Mouse (Mus musculus) neural tube, embryonic 15.5 days (tissue): ENCODE measurements at regions not wholly inside any gene's neighbourhood (a gene's known extent, or its start where the extent isn't known, plus 50 kb on each side); places are given as distances from the start of the nearest gene placed in this dataset.
A peak's percentile ranks its signal among the peaks of the same experiment; 100 is the strongest.

Experiments
- ATAC-seq: fragments of 200-750 bp; cut with Nextera tagmentation; 2 replicates; pipeline ENCODE4 v1.8.0; 2017; ENCODE audit warnings: mild to moderate bottlenecking, moderate TSS enrichment, moderate library complexity; ENCODE audit not compliant: low FRiP score
- H3K27ac ChIP-seq: fragments of 300-500 bp; sonication (generic); replicated peaks from 2 replicates; pipeline ENCODE4 v1.5.1; 2015; ENCODE audit warnings: mild to moderate bottlenecking, inconsistent platforms
- H3K27me3 ChIP-seq: fragments of 300-500 bp; sonication (generic); replicated peaks from 2 replicates; pipeline ENCODE4 v1.6.1; 2015; ENCODE audit warnings: inconsistent platforms
- H3K36me3 ChIP-seq: fragments of 300-500 bp; sonication (generic); 2 replicates; pipeline ENCODE4 v1.6.1; 2015; ENCODE audit warnings: inconsistent platforms
- H3K4me1 ChIP-seq: fragments of 300-500 bp; sonication (generic); 2 replicates; pipeline ENCODE4 v1.6.1; 2015; ENCODE audit warnings: inconsistent platforms
- H3K4me2 ChIP-seq: fragments of 300-500 bp; sonication (generic); 2 replicates; pipeline ENCODE4 v1.6.1; 2015; ENCODE audit warnings: inconsistent platforms, mild to moderate bottlenecking, moderate library complexity
- H3K4me3 ChIP-seq: fragments of 300-500 bp; sonication (generic); replicated peaks from 2 replicates; pipeline ENCODE4 v1.5.1; 2015; ENCODE audit warnings: mild to moderate bottlenecking, inconsistent platforms
- H3K9ac ChIP-seq: fragments of 300-500 bp; sonication (generic); replicated peaks from 2 replicates; pipeline ENCODE4 v1.6.1; 2015; ENCODE audit warnings: mild to moderate bottlenecking, inconsistent platforms
- H3K9me3 ChIP-seq: fragments of 300-500 bp; sonication (generic); replicated peaks from 2 replicates; pipeline ENCODE4 v1.6.1; 2016; ENCODE audit warnings: inconsistent platforms
- WGBS: fragments of 180-500 bp; shearing (Covaris S2); methylation state at CpG from one replicate; pipeline ENCODE4 v1.1.7; 2015; ENCODE audit warnings: mixed read lengths; 5-methylcytosine and 5-hydroxymethylcytosine counted together

- no peak for ATAC-seq
Observed at GRCm38 (mm10) chr16:75487915-75488314, 97.9 kb downstream of the Lipi start.

GRCm38 (mm10) chr16:75483878-75484277, 102.0 kb downstream of the Lipi start:
- 81% methylated on average over 5 of the region's 5 CpGs for whole genome bisulfite sequencing
- ATAC-seq, result no peak

More at GRCm38 (mm10) chr16:75487915-75488314, 97.9 kb downstream of the Lipi start:
- Histone ChIP-seq H3K9me3 (no peaks in the 10 kb centered on the region), H3K27ac (no peak overlapping the region), H3K4me2 (no peak overlapping the region), H3K9ac (no peak overlapping the region), H3K4me3 (no peak overlapping the region), H3K4me1 (no peaks in the 10 kb centered on the region), H3K36me3 (no peaks in the 10 kb centered on the region), H3K27me3 (no peaks in the 10 kb centered on the region)
- WGBS, result 86% methylated on average over 4 of the region's 4 CpGs

GRCm38 (mm10) chr16:75465420-75465975, 120.4 kb downstream of the Lipi start:
- Histone ChIP-seq H3K9ac (no peak overlapping the region), H3K9me3 (no peaks in the 10 kb centered on the region), H3K4me1 (no peaks in the 10 kb centered on the region), H3K27ac (no peak overlapping the region), H3K4me3 (no peak overlapping the region), H3K4me2 (no peak overlapping the region), H3K27me3 (no peaks in the 10 kb centered on the region), H3K36me3 (no peaks in the 10 kb centered on the region)
- WGBS, result 88% methylated on average over 6 of the region's 6 CpGs
- no peak for ATAC-seq

More at GRCm38 (mm10) chr16:75483878-75484277, 102.0 kb downstream of the Lipi start:
- no peak overlapping the region for H3K27ac ChIP-seq
- no peak overlapping the region for H3K4me2 ChIP-seq
- H3K4me3 ChIP-seq, result no peak overlapping the region
- no peaks in the 10 kb centered on the region for H3K27me3 ChIP-seq
- H3K4me1 ChIP-seq, result no peaks in the 10 kb centered on the region
- no peaks in the 10 kb centered on the region for H3K36me3 ChIP-seq
- no peak overlapping the region for H3K9ac ChIP-seq
- no peaks in the 10 kb centered on the region for H3K9me3 ChIP-seq

GRCm38 (mm10) chr16:75462136-75462535, 123.7 kb downstream of the Lipi start:
- ATAC-seq, result no peak
- Histone ChIP-seq H3K4me2 (no peak overlapping the region), H3K27ac (no peak overlapping the region), H3K9ac (no peak overlapping the region), H3K27me3 (no peaks in the 10 kb centered on the region), H3K4me3 (no peak overlapping the region), H3K4me1 (no peaks in the 10 kb centered on the region), H3K36me3 (no peaks in the 10 kb centered on the region), H3K9me3 (no peaks in the 10 kb centered on the region)
- 66% methylated on average over 3 of the region's 3 CpGs for WGBS

GRCm38 (mm10) chr16:75446901-75447514, 138.9 kb downstream of the Lipi start:
- Histone ChIP-seq H3K4me2 (peak overlapping the region; percentile 78), H3K27me3 (no peaks in the 10 kb centered on the region), H3K4me1 (peaks cover 11% of the 10 kb centered on the region), H3K27ac (no peak overlapping the region), H3K4me3 (peak overlapping the region; percentile 42), H3K9me3 (no peaks in the 10 kb centered on the region), H3K9ac (peak overlapping the region; percentile 50), H3K36me3 (no peaks in the 10 kb centered on the region)
- peak; percentile 68 for ATAC-seq
- 3% methylated on average over 14 of the region's 14 CpGs for WGBS

GRCm38 (mm10) chr16:75439296-75439695, 146.6 kb downstream of the Lipi start:
- H3K27me3 ChIP-seq, result no peaks in the 10 kb centered on the region
- no peaks in the 10 kb centered on the region for H3K9me3 ChIP-seq
- no peaks in the 10 kb centered on the region for H3K4me1 ChIP-seq
- no peak for ATAC-seq
- no peak overlapping the region for H3K4me2 ChIP-seq
- H3K9ac ChIP-seq, result no peak overlapping the region
- 98% methylated on average over 3 of the region's 3 CpGs for WGBS
- H3K4me3 ChIP-seq, result no peak overlapping the region
- H3K27ac ChIP-seq, result no peak overlapping the region
- no peaks in the 10 kb centered on the region for H3K36me3 ChIP-seq

GRCm38 (mm10) chr16:75433227-75433626, 152.6 kb downstream of the Lipi start:
- no peak overlapping the region for H3K9ac ChIP-seq
- H3K4me2 ChIP-seq, result no peak overlapping the region
- no peak overlapping the region for H3K4me3 ChIP-seq
- WGBS, result 24% methylated on average over 6 of the region's 6 CpGs
- 0 out of 2 replicates have a peak, but pooled peaks cover 2% of the 10 kb centered on the region for H3K4me1 ChIP-seq
- H3K9me3 ChIP-seq, result no peaks in the 10 kb centered on the region
- no peaks in the 10 kb centered on the region for H3K27me3 ChIP-seq
- no peak overlapping the region for H3K27ac ChIP-seq
- ATAC-seq, result peak; percentile 50
- H3K36me3 ChIP-seq, result no peaks in the 10 kb centered on the region

GRCm38 (mm10) chr16:75384526-75385222, 201.2 kb downstream of the Lipi start:
- Histone ChIP-seq H3K36me3 (no peaks in the 10 kb centered on the region), H3K4me1 (no peaks in the 10 kb centered on the region), H3K27ac (no peak overlapping the region), H3K27me3 (no peaks in the 10 kb centered on the region), H3K4me3 (no peak overlapping the region), H3K4me2 (no peak overlapping the region), H3K9ac (no peak overlapping the region), H3K9me3 (no peaks in the 10 kb centered on the region)
- ATAC-seq, result no peak
- WGBS, result 86% methylated on average over 6 of the region's 6 CpGs

GRCm38 (mm10) chr16:75381191-75381590, 204.7 kb downstream of the Lipi start:
- Histone ChIP-seq H3K4me2 (no peak overlapping the region), H3K9ac (no peak overlapping the region), H3K4me3 (no peak overlapping the region), H3K27me3 (no peaks in the 10 kb centered on the region), H3K4me1 (no peaks in the 10 kb centered on the region), H3K36me3 (no peaks in the 10 kb centered on the region), H3K27ac (no peak overlapping the region), H3K9me3 (no peaks in the 10 kb centered on the region)
- 58% methylated on average over 1 of the region's 1 CpGs for WGBS
- ATAC-seq, result no peak

- no peak overlapping the region for H3K9ac ChIP-seq
- 0 out of 2 replicates have a peak, but pooled peaks cover 4% of the 10 kb centered on the region for H3K4me1 ChIP-seq
- no peak overlapping the region for H3K4me2 ChIP-seq
- no peak overlapping the region for H3K27ac ChIP-seq
- no peaks in the 10 kb centered on the region for H3K27me3 ChIP-seq
- no peaks in the 10 kb centered on the region for H3K9me3 ChIP-seq
- H3K36me3 ChIP-seq, result no peaks in the 10 kb centered on the region
- H3K4me3 ChIP-seq, result no peak overlapping the region
- no peak for ATAC-seq
- WGBS, result 55% methylated on average over 5 of the region's 5 CpGs
Observed at GRCm38 (mm10) chr16:75369700-75370099, 216.2 kb downstream of the Lipi start.

GRCm38 (mm10) chr16:75366727-75367126, 219.1 kb downstream of the Lipi start:
- H3K4me3 ChIP-seq, result no peak overlapping the region
- H3K27me3 ChIP-seq, result no peaks in the 10 kb centered on the region
- H3K9ac ChIP-seq, result no peak overlapping the region
- WGBS, result 78% methylated on average over 4 of the region's 4 CpGs
- ATAC-seq, result no peak
- no peak overlapping the region for H3K4me2 ChIP-seq
- H3K36me3 ChIP-seq, result no peaks in the 10 kb centered on the region
- H3K27ac ChIP-seq, result no peak overlapping the region
- H3K9me3 ChIP-seq, result no peaks in the 10 kb centered on the region
- H3K4me1 ChIP-seq, result 0 out of 2 replicates have a peak, but pooled peaks cover 4% of the 10 kb centered on the region
